Mouse (Mus musculus) stomach, embryonic 14.5 days (tissue): Measurements from ENCODE around the gene Rae1. TPM values are rescaled to one million over a fixed set of nuclear protein-coding genes. Genes with fewer than 3 reads are reported as not detected.

Experiments used
- ATAC-seq: fragments of 200-750 bp; cut with Nextera tagmentation; 2 replicates; pipeline ENCODE4 v1.8.0; 2017; ENCODE audit warnings: low read depth, moderate TSS enrichment; ENCODE audit not compliant: insufficient number of reproducible peaks, insufficient read depth, low FRiP score
- H3K27ac ChIP-seq: fragments of 300-500 bp; sonication (generic); 2 replicates; pipeline ENCODE4 v1.5.1; 2014; ENCODE audit warnings: mild to moderate bottlenecking, low read length, moderate library complexity, mixed read lengths
- H3K27me3 ChIP-seq: fragments of 300-500 bp; sonication (generic); 2 replicates; pipeline ENCODE4 v1.6.1; 2014; ENCODE audit warnings: low read length, control low read depth, mixed read lengths; ENCODE audit not compliant: control insufficient read depth, insufficient read depth
- H3K36me3 ChIP-seq: fragments of 300-500 bp; sonication (generic); 2 replicates; pipeline ENCODE4 v1.6.1; 2014; ENCODE audit warnings: mild to moderate bottlenecking, control low read depth, low read length, moderate library complexity, mixed read lengths; ENCODE audit not compliant: control insufficient read depth, insufficient read depth
- H3K4me1 ChIP-seq: fragments of 300-500 bp; sonication (generic); 2 replicates; pipeline ENCODE4 v1.6.1; 2014; ENCODE audit warnings: low read length, control low read depth, mixed read lengths; ENCODE audit not compliant: control insufficient read depth, insufficient read depth
- H3K4me2 ChIP-seq: fragments of 300-500 bp; sonication (generic); replicated peaks from 2 replicates; pipeline ENCODE4 v1.6.1; 2014; ENCODE audit warnings: low read depth, low read length, control low read depth
- H3K4me3 ChIP-seq: fragments of 300-500 bp; sonication (generic); 2 replicates; pipeline ENCODE4 v1.5.1; 2014; ENCODE audit warnings: low read depth, low read length, control low read depth
- H3K9ac ChIP-seq: fragments of 300-500 bp; sonication (generic); replicated peaks from 2 replicates; pipeline ENCODE4 v1.6.1; 2014; ENCODE audit warnings: low read depth, mild to moderate bottlenecking, control low read depth, low read length, moderate library complexity, mixed read lengths
- H3K9me3 ChIP-seq: fragments of 300-500 bp; sonication (generic); 2 replicates; pipeline ENCODE4 v1.6.1; 2016; ENCODE audit warnings: low read depth, low read length, control low read depth; ENCODE audit not compliant: control insufficient read depth
- WGBS: fragments of 180-500 bp; shearing (Covaris S2); extraction: QIAGEN DNeasy Blood & Tissue Kit; methylation state at CpG from one replicate; pipeline ENCODE4 v1.1.7; 2014; 5-methylcytosine and 5-hydroxymethylcytosine counted together
- polyA plus RNA-seq: library from polyadenylated mRNA; unstranded; fragments of >200 nt; fragmentation: Nextera tagmentation; extraction: Ambion mirVana; gene quantifications from 2 replicates; pipeline ENCODE4 v1.2.1, GENCODE M21; 2014

The Rae1 gene
- polyA plus RNA-seq, 1 experiment from 2014 or later = 146 TPM

- Histone ChIP-seq H3K27ac (no peak overlapping the region), H3K4me1 (no peaks in the 10 kb centered on the region), H3K9me3 (no peaks in the 10 kb centered on the region), H3K27me3 (no peaks in the 10 kb centered on the region), H3K36me3 (no peaks in the 10 kb centered on the region), H3K4me3 (no peak overlapping the region), H3K9ac (no peak overlapping the region), H3K4me2 (no peak overlapping the region)
- no peak for ATAC-seq
- 50% methylated on average over 1 of the region's 1 CpGs for WGBS
These were observed 63.3 kb downstream of the Rae1 start for GRCm38 (mm10) chr2:173063219-173063618.

DNA sequence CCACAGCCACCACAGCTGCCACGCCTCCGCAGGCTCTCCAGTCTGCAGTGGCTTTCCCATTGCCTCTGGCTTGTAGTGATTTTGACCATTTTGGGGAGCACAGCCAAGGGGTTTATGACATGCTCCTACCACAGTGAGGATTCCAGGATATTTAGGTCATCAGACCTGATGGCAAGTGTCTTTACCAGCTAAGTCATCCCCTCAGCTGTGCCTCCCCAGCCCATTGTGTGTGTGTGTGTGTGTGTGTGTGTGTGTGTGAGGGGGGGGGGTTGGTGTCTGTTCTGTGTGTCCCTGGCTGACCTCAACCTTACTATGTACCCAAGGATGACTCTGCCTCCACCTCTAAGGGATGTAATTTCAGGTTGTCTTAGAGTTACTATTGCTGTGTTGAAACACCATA lies 64.9 kb downstream of the Rae1 start:
- Histone ChIP-seq H3K36me3 (no peaks in the 10 kb centered on the region), H3K9me3 (no peaks in the 10 kb centered on the region), H3K9ac (no peak overlapping the region), H3K27me3 (no peaks in the 10 kb centered on the region), H3K27ac (no peak overlapping the region), H3K4me3 (no peak overlapping the region), H3K4me2 (no peak overlapping the region), H3K4me1 (no peaks in the 10 kb centered on the region)
- 94% methylated on average over 2 of the region's 2 CpGs for whole genome bisulfite sequencing
- no peak for ATAC-seq

Other genes starting within 250 kb of the Rae1 start
- gene Bmp7, start 59.8 kb upstream of the Rae1 start, polyA plus RNA-seq = 20.7 and 24.0 TPM in 2 replicates
- gene Spo11, start 22.4 kb upstream of the Rae1 start, polyA plus RNA-seq = 0.54 and 0.76 TPM in 2 replicates
- gene Rbm38, start 20.4 kb downstream of the Rae1 start, polyA plus RNA-seq = 35.6 and 37.9 TPM in 2 replicates
- 0.14 and 0.17 TPM in 2 replicates for gene Ctcfl, start 119.4 kb downstream of the Rae1 start, polyA plus RNA-seq
- 0.21 and 0.23 TPM in 2 replicates for gene Pck1, start 152.9 kb downstream of the Rae1 start, polyA plus RNA-seq
- 0.91 TPM in 1 of 2 replicates, not detected in the other for gene Zbp1, start 218.8 kb downstream of the Rae1 start, polyA plus RNA-seq